Mouse (Mus musculus): ENCODE measurements around the gene Pcp4. TPM values are rescaled to one million over a fixed set of nuclear protein-coding genes. Genes with fewer than 3 reads are reported as not detected.

The Pcp4 gene
- polyA plus RNA-seq, 1 experiment = not detected

DNA sequence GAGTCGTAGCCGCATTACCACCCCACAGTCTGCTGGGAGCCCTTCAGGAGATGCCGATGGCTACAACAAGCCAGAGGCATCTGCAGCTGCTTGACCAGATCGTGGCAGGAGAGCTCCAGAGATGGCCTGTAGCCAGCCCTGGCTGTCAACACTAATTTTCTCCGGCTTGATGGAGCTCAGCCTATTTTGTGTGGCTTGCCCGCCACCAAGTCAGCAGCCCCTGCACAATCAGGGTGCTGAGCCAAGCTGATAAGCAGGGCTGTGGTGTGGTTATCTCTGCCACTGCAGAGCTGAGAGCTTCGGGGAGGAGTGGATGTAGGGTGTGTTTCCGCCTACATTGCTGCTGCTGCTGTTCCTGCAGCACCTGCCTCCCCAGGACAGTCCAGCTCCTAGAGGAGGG, 66.3 kb downstream of the Pcp4 start:
- peak; percentile 35 for TF ChIP-seq GATA1 (IDR thresholded peaks at IDR 0.05; ENCODE audit: low read length)

GRCm38 (mm10) chr16:96535271-96535670, 67.9 kb downstream of the Pcp4 start:
- no peak for TF ChIP-seq GATA1 (IDR thresholded peaks at IDR 0.05; ENCODE audit: low read length)

GRCm38 (mm10) chr16:96536426-96536825, 69.0 kb downstream of the Pcp4 start:
- no peak for TF ChIP-seq GATA1 (IDR thresholded peaks at IDR 0.05; ENCODE audit: low read length)

DNA sequence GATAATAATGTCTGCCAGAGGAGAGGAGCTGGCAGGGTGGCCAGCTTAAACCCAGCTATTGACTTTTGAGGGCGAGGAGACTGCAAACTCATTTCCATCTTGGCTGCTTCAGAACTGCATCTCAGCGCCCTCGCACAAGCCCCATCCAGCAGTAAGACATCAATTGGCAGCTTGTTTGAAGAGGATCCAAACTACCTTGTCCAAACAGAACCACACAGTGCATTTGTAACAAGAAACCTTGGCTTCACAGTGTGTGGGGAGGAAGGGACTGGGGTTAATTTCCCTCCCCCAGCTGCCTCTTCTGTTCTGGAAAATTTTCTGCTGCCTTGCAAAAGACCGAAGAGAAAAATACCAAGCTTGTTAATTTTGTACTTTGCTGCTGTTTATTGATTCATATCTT, 71.7 kb downstream of the Pcp4 start:
- no peak for TF ChIP-seq GATA1 (IDR thresholded peaks at IDR 0.05; ENCODE audit: low read length)

GRCm38 (mm10) chr16:96541056-96541455, 73.7 kb downstream of the Pcp4 start:
- TF ChIP-seq GATA1 (IDR thresholded peaks at IDR 0.05; ENCODE audit: low read length) = no peak

GRCm38 (mm10) chr16:96552680-96553079, 85.3 kb downstream of the Pcp4 start:
- no peak for TF ChIP-seq GATA1 (IDR thresholded peaks at IDR 0.05; ENCODE audit: low read length)

GRCm38 (mm10) chr16:96555412-96555811, 88.0 kb downstream of the Pcp4 start:
- TF ChIP-seq GATA1 (IDR thresholded peaks at IDR 0.05; ENCODE audit: low read length) = no peak

GRCm38 (mm10) chr16:96556621-96557020, 89.2 kb downstream of the Pcp4 start:
- TF ChIP-seq GATA1 (IDR thresholded peaks at IDR 0.05; ENCODE audit: low read length) = no peak

- TF ChIP-seq GATA1 (IDR thresholded peaks at IDR 0.05; ENCODE audit: low read length) = no peak
Measured at GRCm38 (mm10) chr16:96558341-96558740, 90.9 kb downstream of the Pcp4 start.

GRCm38 (mm10) chr16:96559796-96560195, 92.4 kb downstream of the Pcp4 start:
- TF ChIP-seq GATA1 (IDR thresholded peaks at IDR 0.05; ENCODE audit: low read length) = no peak

GRCm38 (mm10) chr16:96563350-96564257, 96.2 kb downstream of the Pcp4 start:
- TF ChIP-seq GATA1 (IDR thresholded peaks at IDR 0.05; ENCODE audit: low read length) = no peak

GRCm38 (mm10) chr16:96567428-96567827, 100.0 kb downstream of the Pcp4 start:
- no peak for TF ChIP-seq GATA1 (IDR thresholded peaks at IDR 0.05; ENCODE audit: low read length)

Other genes starting within 250 kb of the Pcp4 start
- gene B3galt5, start 231.8 kb upstream of the Pcp4 start, polyA plus RNA-seq (2012) = not detected in 2 replicates
- not detected in 2 replicates for gene Itgb2l, start 24.0 kb upstream of the Pcp4 start, polyA plus RNA-seq (2012)